Mouse (Mus musculus) left cerebral cortex, adult 11 months (tissue): ENCODE data around the gene 5530401A14Rik.

Experiments
- DNase-seq: peaks from one replicate; pipeline ENCODE4 v3.0.0; 2022; ENCODE audit warnings: low spot score

Gene 5530401A14Rik

GRCm38 (mm10) chr11:81926393-81926792 lies 65.9 kb downstream of the 5530401A14Rik start:
- no peak for DNase-seq

- DNase-seq: no peak
Measured at GRCm38 (mm10) chr11:81937516-81937915, 77.0 kb downstream of the 5530401A14Rik start.

- DNase-seq: peak; percentile 11
Measured at GRCm38 (mm10) chr11:81940988-81941387, 80.5 kb downstream of the 5530401A14Rik start.

- no peak for DNase-seq
Measured at GRCm38 (mm10) chr11:81942167-81942566, 81.7 kb downstream of the 5530401A14Rik start.
